In genomic region chr17:66578007-66578406, GRCm38 (mm10) we compare ENCODE assay signal across 7 mouse cellular contexts. TPM values are rescaled to one million over a fixed set of nuclear protein-coding genes. Genes with fewer than 3 reads are reported as not detected.
DNase-seq lines count a peak whose midpoint lies in the region; ATAC-seq and TF ChIP-seq lines count a peak whose summit lies in the region.

No protein-coding gene starts in this region.

- H3K27me3 ChIP-seq in MEL (ENCODE audit: control insufficient read depth in 1 of 2, insufficient read depth in 2 of 2, low read length in 2 of 2): no peaks in the 10 kb centered on the region; a peak in 1 of 4 replicates
- no peaks in the 10 kb centered on the region for H3K27me3 ChIP-seq in hindbrain, embryonic 15.5 days
- no peaks in the 10 kb centered on the region; the same call in 1 of the 2 replicates for H3K27me3 ChIP-seq in midbrain, embryonic 15.5 days (replicated peaks)

- TF ChIP-seq POLR2A in MEL (IDR thresholded peaks at IDR 0.05; ENCODE audit: control insufficient read depth in 1 of 2, insufficient read depth in 1 of 2, low read depth in 1 of 2, low read length in 2 of 2, poor library complexity in 1 of 2): no peak

- H3K9me3 ChIP-seq in MEL (replicated peaks; ENCODE audit: insufficient read depth, low read length): no peaks in the 10 kb centered on the region
- no peaks in the 10 kb centered on the region for H3K9me3 ChIP-seq in hindbrain, embryonic 15.5 days
- no peaks in the 10 kb centered on the region for H3K9me3 ChIP-seq in midbrain, embryonic 15.5 days

- H3K36me3 ChIP-seq in MEL (ENCODE audit: control insufficient read depth in 1 of 2, insufficient read depth in 2 of 2, low read length in 2 of 2): no peaks in the 10 kb centered on the region
- no peaks in the 10 kb centered on the region for H3K36me3 ChIP-seq in hindbrain, embryonic 15.5 days
- no peaks in the 10 kb centered on the region for H3K36me3 ChIP-seq in midbrain, embryonic 15.5 days (replicated peaks)

- H3K9ac ChIP-seq in MEL (ENCODE audit: control insufficient read depth, low read depth, low read length, poor library complexity, severe bottlenecking): no peak overlapping the region
- H3K9ac ChIP-seq in hindbrain, embryonic 15.5 days: no peak overlapping the region
- H3K9ac ChIP-seq in midbrain, embryonic 15.5 days: no peak overlapping the region

- no peak overlapping the region for H3K27ac ChIP-seq in MEL (ENCODE audit: control insufficient read depth, low read depth, low read length)
- no peak overlapping the region for H3K27ac ChIP-seq in hindbrain, embryonic 15.5 days (replicated peaks)
- H3K27ac ChIP-seq in left cerebral cortex, adult 2 months: no peak overlapping the region
- H3K27ac ChIP-seq in midbrain, embryonic 15.5 days: no peak overlapping the region

- no peak; the same call in 1 of the 2 replicates for TF ChIP-seq RAD21 in MEL (IDR thresholded peaks at IDR 0.05; ENCODE audit: low read depth, low read length)

- 12% methylated on average over 6 of the region's 6 CpGs for WGBS in hindbrain, embryonic 15.5 days
- 14% methylated on average over 6 of the region's 6 CpGs for WGBS in midbrain, embryonic 15.5 days

- ATAC-seq in hindbrain, embryonic 15.5 days (ENCODE audit: low FRiP score, low read depth): peak; percentile 42
- ATAC-seq in midbrain, embryonic 15.5 days (replicated peaks): peak; percentile 77
- ATAC-seq in megakaryocyte, adult 5-6 weeks (ENCODE audit: poor library complexity, severe bottlenecking): no peak

- H3K4me1 ChIP-seq in MEL (ENCODE audit: control insufficient read depth in 1 of 2, insufficient read depth in 2 of 2, low read length in 2 of 2): no peaks in the 10 kb centered on the region
- H3K4me1 ChIP-seq in hindbrain, embryonic 15.5 days (replicated peaks): no peaks in the 10 kb centered on the region
- H3K4me1 ChIP-seq in midbrain, embryonic 15.5 days: no peaks in the 10 kb centered on the region

- no peak for DNase-seq in MEL (ENCODE audit: low read depth, low spot score)
- DNase-seq in ZHBTc4 (ENCODE audit: low read depth, low spot score): peak; percentile 66
- peak; percentile 81 for DNase-seq in embryo, embryonic 10.5 days (ENCODE audit: low spot score)
- peak; percentile 56 to 66 for DNase-seq in left cerebral cortex, adult 2 months (ENCODE audit: extremely low spot score in 1 of 2, low spot score in 2 of 2)

- intact Hi-C loops in left cerebral cortex, adult 2 months (cut with DNase I): loop anchor here (1.0 to 5.0 kb wide), 7 partner anchors 179 to 1259 kb away; no protein-coding TSS in a partner anchor

- no peak for TF ChIP-seq EP300 in MEL (IDR thresholded peaks at IDR 0.05; ENCODE audit: low read depth in 1 of 2, low read length in 2 of 2)

- H3K4me2 ChIP-seq in hindbrain, embryonic 15.5 days: no peak overlapping the region
- H3K4me2 ChIP-seq in midbrain, embryonic 15.5 days: no peak overlapping the region

- H3K79me2 ChIP-seq in MEL (ENCODE audit: control insufficient read depth, insufficient read depth, low read length, poor library complexity): no peaks in the 10 kb centered on the region

- TF ChIP-seq CTCF in MEL (IDR thresholded peaks at IDR 0.05 in 2 of 3, conservative IDR thresholded peaks at IDR 0.05 in 1 of 3; ENCODE audit: control insufficient read depth in 1 of 3, insufficient read depth in 1 of 3, low read depth in 2 of 3, low read length in 3 of 3, poor library complexity in 1 of 3, severe bottlenecking in 1 of 3): peak in 2 of 3 experiments; percentile 12 to 15; a peak in 1 of 6 replicates
- TF ChIP-seq CTCF in left cerebral cortex, adult 2 months (IDR thresholded peaks at IDR 0.05): peak; percentile 79

- H3K4me3 ChIP-seq in MEL (ENCODE audit: control insufficient read depth in 1 of 2, insufficient read depth in 1 of 2, low read depth in 2 of 2, low read length in 2 of 2): no peak overlapping the region
- no peak overlapping the region for H3K4me3 ChIP-seq in hindbrain, embryonic 15.5 days
- no peak overlapping the region for H3K4me3 ChIP-seq in left cerebral cortex, adult 2 months
- no peak overlapping the region for H3K4me3 ChIP-seq in midbrain, embryonic 15.5 days

TF ChIP-seq in MEL, 35 proteins besides CTCF, POLR2A, EP300 and RAD21:
- TF ChIP-seq USF1 (IDR thresholded peaks at IDR 0.05; ENCODE audit: low read depth, low read length) (no peak), UBTF (IDR thresholded peaks at IDR 0.05; ENCODE audit: borderline replicate concordance, insufficient read depth, low read depth, low read length) (no peak), MXI1 (IDR thresholded peaks at IDR 0.05; ENCODE audit: low read depth, low read length) (no peak), TAL1 (IDR thresholded peaks at IDR 0.05; ENCODE audit: low read length) (no peak), ELF1 (IDR thresholded peaks at IDR 0.05; ENCODE audit: low read depth, low read length) (no peak), USF2 (IDR thresholded peaks at IDR 0.05; ENCODE audit: borderline replicate concordance in 1 of 2, insufficient read depth in 1 of 2, low read depth in 1 of 2, low read length in 2 of 2) (no peak), ZKSCAN1 (IDR thresholded peaks at IDR 0.05; ENCODE audit: low read depth, low read length) (no peak), MAFK (IDR thresholded peaks at IDR 0.05; ENCODE audit: borderline replicate concordance, low read depth, low read length) (no peak), SMC3 (IDR thresholded peaks at IDR 0.05; ENCODE audit: low read depth, low read length) (no peak), MAX (IDR thresholded peaks at IDR 0.05; ENCODE audit: low read length) (no peak)

RNA-seq across cellular contexts. Expression of gene Themis3, which starts 16.4 kb away (rescaled TPM):
- total RNA-seq in MEL (2012; rRNA removed): not detected in 2 replicates
- polyA plus RNA-seq in MEL (2012; ENCODE audit: insufficient read depth in 1 of 2, insufficient read length in 2 of 2, low read depth in 1 of 2, low replicate concordance in 2 of 2, missing spikeins in 1 of 2): under 1 TPM in 1 of 2 experiments, not detected in 1; 0.03 TPM
- polyA plus RNA-seq in hindbrain, embryonic 15.5 days (2015; fragmentation: Nextera tagmentation; extraction: Ambion mirVana): 0.05 TPM in 1 of 2 replicates, not detected in the other
- total RNA-seq in left cerebral cortex, adult 2 months (2021): under 1 TPM; 0.18 to 0.21 TPM
- 0.06 TPM in 1 of 2 replicates, not detected in the other for polyA plus RNA-seq in midbrain, embryonic 15.5 days (2015; fragmentation: Nextera tagmentation; extraction: Ambion mirVana)
- not detected in 2 replicates for total RNA-seq in megakaryocyte, adult 5-6 weeks (2015)
- total RNA-seq in megakaryocyte, adult 5-6 weeks (2017): not detected in 2 replicates

RNA-seq across cellular contexts. Expression of gene Rab12, which starts 58.5 kb away (rescaled TPM):
- 9.7 and 10.7 TPM in 2 replicates for total RNA-seq in MEL (2012; rRNA removed)
- polyA plus RNA-seq in MEL (2012; ENCODE audit: insufficient read depth in 1 of 2, insufficient read length in 2 of 2, low read depth in 1 of 2, low replicate concordance in 2 of 2, missing spikeins in 1 of 2): 10 to 100 TPM in 1 of 2 experiments, not detected in 1; 19.0 TPM
- 78.4 and 86.9 TPM in 2 replicates for polyA plus RNA-seq in hindbrain, embryonic 15.5 days (2015; fragmentation: Nextera tagmentation; extraction: Ambion mirVana)
- total RNA-seq in left cerebral cortex, adult 2 months (2021): 100 to 1,000 TPM; 116 to 119 TPM
- polyA plus RNA-seq in midbrain, embryonic 15.5 days (2015; fragmentation: Nextera tagmentation; extraction: Ambion mirVana): 83.7 and 84.1 TPM in 2 replicates
- 22.5 and 22.7 TPM in 2 replicates for total RNA-seq in megakaryocyte, adult 5-6 weeks (2015)
- total RNA-seq in megakaryocyte, adult 5-6 weeks (2017): 24.3 and 36.5 TPM in 2 replicates
